Mouse (Mus musculus) neural tube, embryonic 12.5 days (tissue): ENCODE data around the gene Evx2. TPM values are rescaled to one million over a fixed set of nuclear protein-coding genes. Genes with fewer than 3 reads are reported as not detected.
A peak's percentile ranks its signal among the peaks of the same experiment; 100 is the strongest.

ENCODE experiments used
- ATAC-seq: fragments of 200-750 bp; cut with Nextera tagmentation; 2 replicates; pipeline ENCODE4 v1.8.0; 2017; ENCODE audit warnings: low read depth, mild to moderate bottlenecking, moderate TSS enrichment, moderate library complexity; ENCODE audit not compliant: low FRiP score
- H3K27ac ChIP-seq: fragments of 300-500 bp; sonication (generic); 2 replicates; pipeline ENCODE4 v1.5.1; 2016
- H3K27me3 ChIP-seq: fragments of 300-500 bp; sonication (generic); replicated peaks from 2 replicates; pipeline ENCODE4 v1.6.1; 2016; ENCODE audit warnings: mild to moderate bottlenecking
- H3K36me3 ChIP-seq: fragments of 300-500 bp; sonication (generic); 2 replicates; pipeline ENCODE4 v1.6.1; 2016; ENCODE audit warnings: mild to moderate bottlenecking
- H3K4me1 ChIP-seq: fragments of 300-500 bp; sonication (generic); 2 replicates; pipeline ENCODE4 v1.6.1; 2016
- H3K4me2 ChIP-seq: fragments of 300-500 bp; sonication (generic); replicated peaks from 2 replicates; pipeline ENCODE4 v1.6.1; 2016; ENCODE audit warnings: mild to moderate bottlenecking
- H3K4me3 ChIP-seq: fragments of 300-500 bp; sonication (generic); 2 replicates; pipeline ENCODE4 v1.5.1; 2016
- H3K9ac ChIP-seq: fragments of 300-500 bp; sonication (generic); 2 replicates; pipeline ENCODE4 v1.6.1; 2016; ENCODE audit warnings: mild to moderate bottlenecking
- H3K9me3 ChIP-seq: fragments of 300-500 bp; sonication (generic); 2 replicates; pipeline ENCODE4 v1.6.1; 2016; ENCODE audit warnings: mild to moderate bottlenecking
- WGBS: fragments of 180-500 bp; shearing (Covaris S2); methylation state at CpG from one replicate; pipeline ENCODE4 v1.1.7; 2016; 5-methylcytosine and 5-hydroxymethylcytosine counted together
- polyA plus RNA-seq: library from polyadenylated mRNA; unstranded; fragments of >200 nt; fragmentation: Nextera tagmentation; extraction: Ambion mirVana; gene quantifications from 2 replicates; pipeline ENCODE4 v1.2.1, GENCODE M21; 2016

Evx2 gene
- polyA plus RNA-seq, 1 experiment from 2014 or later, result 1.1 TPM

DNA sequence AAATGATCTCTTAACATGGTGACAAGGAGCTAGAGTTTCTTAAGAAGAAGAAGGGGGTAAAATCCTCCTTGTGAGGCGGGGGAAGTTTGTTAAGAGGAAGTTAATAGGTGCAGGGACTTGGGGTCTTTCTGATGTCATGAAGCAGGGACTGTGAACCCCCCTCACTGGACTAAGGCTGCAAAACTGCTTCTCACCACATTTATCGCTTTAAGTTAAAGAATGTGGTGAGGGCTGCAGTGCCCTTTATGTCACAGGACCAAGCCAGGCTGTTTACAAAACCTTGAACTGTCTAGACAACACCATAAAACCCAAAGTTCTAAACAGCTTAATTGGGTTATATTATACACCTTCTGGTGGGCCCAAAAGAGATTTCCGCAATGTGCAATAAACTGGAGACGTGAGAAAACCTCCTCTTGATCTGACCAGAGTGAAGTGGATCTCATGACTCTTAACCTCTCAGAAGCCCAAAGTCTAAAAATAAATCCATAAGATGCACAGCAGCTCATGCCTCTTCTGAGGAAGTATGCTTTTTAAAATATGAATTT, 25.8 kb upstream of the Evx2 start:
- Histone ChIP-seq H3K36me3 (no peaks in the 10 kb centered on the region), H3K27me3 (peaks cover 86% of the 10 kb centered on the region), H3K9me3 (no peaks in the 10 kb centered on the region), H3K4me3 (peak overlapping the region; percentile 5), H3K27ac (no peak overlapping the region), H3K4me2 (peak overlapping the region; percentile 53), H3K9ac (no peak overlapping the region), H3K4me1 (peaks cover 12% of the 10 kb centered on the region)
- ATAC-seq, result no peak
- WGBS, result 9% methylated on average over 4 of the region's 4 CpGs

DNA sequence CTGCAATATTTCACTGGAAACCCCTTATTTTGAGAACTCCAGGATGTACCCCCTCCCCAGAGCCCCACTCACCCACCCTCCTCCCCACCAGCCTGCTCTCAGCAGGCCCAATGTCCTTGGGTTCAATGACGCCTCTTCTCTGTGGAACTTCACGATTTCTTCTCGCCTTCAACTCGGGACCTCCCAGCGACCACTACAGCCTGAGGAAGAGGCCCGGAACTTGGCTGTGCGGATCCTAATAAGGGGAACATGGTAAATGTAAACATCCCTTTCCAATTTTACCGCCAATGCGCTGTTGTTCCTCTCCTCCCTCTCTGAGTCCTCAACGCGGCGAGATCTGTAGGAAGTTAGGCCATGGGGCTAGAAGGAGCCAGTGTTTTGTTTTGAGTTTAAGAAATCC, 24.7 kb upstream of the Evx2 start:
- peak overlapping the region; percentile 50 for H3K4me3 ChIP-seq
- H3K27ac ChIP-seq, result no peak overlapping the region
- H3K4me1 ChIP-seq, result peaks cover 12% of the 10 kb centered on the region
- H3K4me2 ChIP-seq, result peak overlapping the region; percentile 53
- no peaks in the 10 kb centered on the region for H3K36me3 ChIP-seq
- no peak for ATAC-seq
- peaks cover 88% of the 10 kb centered on the region for H3K27me3 ChIP-seq
- H3K9ac ChIP-seq, result peak overlapping the region; percentile 88
- WGBS, result under 1% methylated on average over 12 of the region's 12 CpGs
- H3K9me3 ChIP-seq, result no peaks in the 10 kb centered on the region

DNA sequence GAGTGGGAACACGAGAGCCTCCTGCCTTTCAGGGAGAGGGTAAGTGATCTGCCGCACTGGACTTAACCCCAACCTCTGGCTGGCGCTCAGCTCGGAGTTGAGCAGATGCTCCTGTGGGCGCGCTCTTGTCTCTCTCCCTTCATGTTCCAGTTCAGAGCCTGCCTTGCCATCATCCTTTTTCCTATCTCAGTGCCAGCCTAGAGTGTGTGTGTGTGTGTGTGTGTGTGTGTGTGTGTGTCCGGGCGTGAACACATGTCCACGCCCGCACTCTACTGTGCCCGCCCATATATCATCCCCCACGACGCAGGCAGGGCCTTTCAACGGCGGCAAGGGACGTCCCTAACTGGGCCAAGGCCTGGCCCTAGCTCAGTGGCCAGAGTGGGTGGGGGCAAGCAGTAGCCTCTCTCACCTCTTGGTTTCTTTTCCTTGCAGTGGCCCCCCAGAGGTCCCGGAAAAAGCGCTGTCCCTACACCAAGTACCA, 24.2 kb upstream of the Evx2 start:
- Histone ChIP-seq H3K36me3 (no peaks in the 10 kb centered on the region), H3K27ac (no peak overlapping the region), H3K9ac (peak overlapping the region; percentile 88), H3K4me1 (peaks cover 12% of the 10 kb centered on the region), H3K9me3 (no peaks in the 10 kb centered on the region), H3K4me3 (peak overlapping the region; percentile 50), H3K27me3 (peaks cover 90% of the 10 kb centered on the region), H3K4me2 (peak overlapping the region; percentile 53)
- ATAC-seq, result no peak
- WGBS, result 0% methylated on average over 17 of the region's 18 CpGs

DNA sequence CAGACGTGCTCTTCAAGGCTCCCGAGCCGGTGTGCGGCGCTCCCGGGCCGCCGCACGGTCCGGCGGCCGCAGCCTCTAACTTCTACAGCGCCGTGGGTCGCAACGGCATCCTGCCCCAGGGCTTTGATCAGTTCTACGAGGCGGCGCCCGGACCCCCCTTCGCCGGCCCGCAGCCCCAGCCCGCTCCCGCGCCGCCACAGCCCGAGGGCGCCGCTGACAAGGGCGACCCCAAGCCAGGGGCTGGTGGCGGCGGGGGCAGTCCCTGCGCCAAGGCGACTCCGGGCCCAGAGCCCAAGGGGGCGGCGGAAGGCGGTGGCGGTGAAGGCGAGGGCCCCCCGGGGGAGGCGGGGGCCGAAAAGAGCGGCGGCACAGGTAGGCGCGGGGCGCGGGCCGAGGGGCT, 23.4 kb upstream of the Evx2 start:
- Histone ChIP-seq H3K9ac (peak overlapping the region; percentile 88), H3K4me3 (peak overlapping the region; percentile 50), H3K27me3 (peaks cover 92% of the 10 kb centered on the region), H3K4me1 (peaks cover 12% of the 10 kb centered on the region), H3K4me2 (peak overlapping the region; percentile 53), H3K36me3 (no peaks in the 10 kb centered on the region), H3K9me3 (no peaks in the 10 kb centered on the region), H3K27ac (peak overlapping the region; percentile 82; the same call in 1 of the 2 replicates)
- no peak for ATAC-seq
- under 1% methylated on average over 51 of the region's 51 CpGs for WGBS

DNA sequence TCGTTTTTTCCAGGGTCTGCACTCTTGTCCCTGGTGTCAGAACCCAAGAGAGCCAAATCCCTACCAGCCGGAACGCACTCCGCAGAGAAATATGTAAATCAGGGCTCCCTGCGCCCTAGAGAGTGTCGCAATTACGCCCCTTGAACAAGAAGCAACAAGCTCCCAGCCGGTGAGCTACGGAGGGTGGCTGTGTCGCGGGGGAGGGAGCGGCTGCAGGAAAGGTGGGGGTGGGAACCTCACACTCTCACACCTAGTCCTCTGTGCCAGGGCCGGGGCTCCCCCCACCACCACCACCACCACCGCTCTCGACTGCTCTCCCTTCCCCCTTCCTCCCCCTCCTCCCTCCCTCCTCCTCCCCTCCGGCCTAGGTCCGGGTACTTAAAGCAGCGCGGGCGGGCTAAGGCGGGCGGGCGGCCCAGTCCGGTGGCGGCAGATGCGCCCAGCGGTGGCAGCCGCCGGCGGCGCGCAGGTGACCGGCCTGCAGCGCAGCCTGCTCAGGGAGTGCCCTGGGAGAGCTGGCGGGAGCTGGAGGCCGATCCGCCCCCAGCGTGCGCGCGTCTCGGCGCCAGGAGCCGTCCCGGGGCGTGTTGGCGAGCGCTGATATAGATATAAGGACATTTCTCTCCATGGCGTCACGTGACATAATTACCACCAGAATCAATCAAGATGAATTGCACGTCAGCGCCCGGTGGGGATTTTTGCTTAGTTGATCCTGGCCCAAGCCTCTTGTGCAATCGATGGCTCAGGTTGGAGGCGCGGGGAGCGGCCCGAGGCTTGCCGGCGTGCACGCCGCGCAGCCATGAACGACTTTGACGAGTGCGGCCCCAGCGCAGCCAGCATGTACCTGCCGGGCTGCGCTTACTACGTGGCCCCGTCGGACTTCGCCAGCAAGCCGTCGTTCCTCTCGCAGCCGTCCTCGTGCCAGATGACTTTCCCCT, 22.5 kb upstream of the Evx2 start:
- Histone ChIP-seq H3K9me3 (no peaks in the 10 kb centered on the region), H3K4me1 (peaks cover 12% of the 10 kb centered on the region), H3K36me3 (no peaks in the 10 kb centered on the region), H3K27ac (peak overlapping the region; percentile 82), H3K4me3 (peak overlapping the region; percentile 50), H3K4me2 (peak overlapping the region; percentile 53), H3K9ac (peak overlapping the region; percentile 88), H3K27me3 (peaks cover 92% of the 10 kb centered on the region)
- ATAC-seq, result peak; percentile 55
- 1% methylated on average over 77 of the region's 78 CpGs for WGBS

DNA sequence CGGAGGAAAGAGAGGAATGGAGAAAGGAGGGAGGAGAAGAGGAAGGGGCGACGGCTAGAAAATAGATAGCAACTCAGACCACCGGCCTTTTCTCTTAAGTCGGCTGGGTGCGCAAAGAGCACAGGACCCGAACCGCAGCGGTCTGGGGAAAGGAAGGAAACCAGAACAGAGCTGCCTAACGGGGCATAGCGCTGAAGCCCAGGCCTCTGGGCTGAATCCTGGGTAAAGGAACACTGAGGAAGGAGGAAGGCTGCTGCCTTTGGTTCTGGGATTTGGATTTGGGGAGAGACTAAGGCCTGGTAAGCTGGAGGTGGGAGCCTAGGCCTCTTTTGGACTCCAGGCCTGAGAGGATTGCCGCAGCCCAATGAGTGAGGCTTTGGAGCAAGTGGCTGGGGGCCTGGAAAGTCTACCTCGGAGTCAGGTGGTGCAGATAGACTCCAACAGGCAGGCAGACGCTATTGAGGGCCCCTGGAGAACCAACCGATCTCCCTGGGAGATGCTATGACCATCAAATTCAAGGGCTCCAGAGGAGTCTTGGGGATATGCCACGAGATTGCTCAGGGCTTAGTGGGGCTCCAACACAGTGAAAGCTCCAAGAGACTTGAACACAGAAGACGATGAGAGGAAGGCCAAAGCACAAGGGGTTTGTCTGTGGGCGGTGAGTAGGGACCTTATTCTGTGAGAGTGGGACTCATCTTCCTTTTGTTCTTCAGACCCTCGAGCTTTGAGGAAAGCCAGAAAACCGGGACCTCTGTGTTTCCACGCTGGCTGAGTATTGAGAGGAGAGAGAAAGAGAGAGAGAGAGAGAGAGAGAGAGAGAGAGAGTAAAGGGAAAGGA, 21.4 kb upstream of the Evx2 start:
- no peaks in the 10 kb centered on the region for H3K9me3 ChIP-seq
- H3K27ac ChIP-seq, result peak overlapping the region; percentile 53; the same call in 1 of the 2 replicates
- under 1% methylated on average over 21 of the region's 21 CpGs for WGBS
- H3K4me1 ChIP-seq, result peaks cover 12% of the 10 kb centered on the region
- peak overlapping the region; percentile 53 for H3K9ac ChIP-seq
- no peaks in the 10 kb centered on the region for H3K36me3 ChIP-seq
- no peak for ATAC-seq
- H3K4me3 ChIP-seq, result peak overlapping the region; percentile 50
- H3K27me3 ChIP-seq, result peaks cover 98% of the 10 kb centered on the region
- H3K4me2 ChIP-seq, result peak overlapping the region; percentile 53

DNA sequence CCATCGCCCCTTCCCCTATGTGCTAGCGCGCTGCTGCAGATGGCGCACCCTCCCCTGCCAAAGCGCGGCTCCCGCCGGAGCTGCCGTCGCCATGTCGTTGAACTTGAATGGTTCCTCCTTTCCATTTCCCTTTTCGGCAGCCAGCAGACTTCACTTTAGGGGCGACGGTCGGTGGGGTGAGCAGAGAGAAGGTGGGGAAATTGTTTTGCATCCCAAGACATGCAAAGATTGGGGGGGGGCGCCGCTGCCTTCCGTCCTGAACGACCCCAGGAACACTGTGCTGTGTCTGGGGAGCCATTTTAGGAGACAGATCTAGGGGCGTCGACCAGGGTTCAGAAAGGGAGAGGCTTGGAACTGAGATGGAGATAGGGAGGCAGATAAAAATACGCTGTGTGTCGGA, 20.6 kb upstream of the Evx2 start:
- Histone ChIP-seq H3K9me3 (no peaks in the 10 kb centered on the region), H3K4me2 (peak overlapping the region; percentile 53), H3K27ac (peak overlapping the region; percentile 26), H3K36me3 (no peaks in the 10 kb centered on the region), H3K4me3 (peak overlapping the region; percentile 50), H3K4me1 (peaks cover 18% of the 10 kb centered on the region), H3K9ac (peak overlapping the region; percentile 53), H3K27me3 (peaks cover 99% of the 10 kb centered on the region)
- ATAC-seq, result no peak
- WGBS, result under 1% methylated on average over 23 of the region's 23 CpGs

DNA sequence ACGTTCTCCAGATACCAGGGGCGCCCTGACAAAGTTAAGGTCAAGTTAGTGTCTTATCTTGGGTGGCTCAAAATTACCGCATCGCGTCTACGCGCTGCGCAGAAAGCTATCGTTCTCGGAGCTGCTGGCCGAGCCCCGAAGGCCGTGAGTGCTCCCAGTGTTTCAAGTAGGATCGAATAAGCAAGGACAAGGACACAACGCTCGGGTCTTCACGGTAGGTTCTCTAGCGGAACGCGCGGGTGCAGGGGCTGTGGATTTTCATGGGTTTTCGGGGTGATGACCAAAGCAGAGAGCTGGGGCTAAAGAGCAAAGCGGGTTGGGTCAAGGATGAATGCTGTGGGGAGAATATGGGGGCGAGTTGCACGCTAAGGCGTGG, 20.2 kb upstream of the Evx2 start:
- WGBS, result 1% methylated on average over 26 of the region's 26 CpGs
- Histone ChIP-seq H3K9ac (peak overlapping the region; percentile 53), H3K9me3 (no peaks in the 10 kb centered on the region), H3K36me3 (no peaks in the 10 kb centered on the region), H3K27ac (peak overlapping the region; percentile 26), H3K27me3 (peaks cover 99% of the 10 kb centered on the region), H3K4me3 (peak overlapping the region; percentile 50), H3K4me2 (peak overlapping the region; percentile 53), H3K4me1 (peaks cover 18% of the 10 kb centered on the region)
- ATAC-seq, result no peak

DNA sequence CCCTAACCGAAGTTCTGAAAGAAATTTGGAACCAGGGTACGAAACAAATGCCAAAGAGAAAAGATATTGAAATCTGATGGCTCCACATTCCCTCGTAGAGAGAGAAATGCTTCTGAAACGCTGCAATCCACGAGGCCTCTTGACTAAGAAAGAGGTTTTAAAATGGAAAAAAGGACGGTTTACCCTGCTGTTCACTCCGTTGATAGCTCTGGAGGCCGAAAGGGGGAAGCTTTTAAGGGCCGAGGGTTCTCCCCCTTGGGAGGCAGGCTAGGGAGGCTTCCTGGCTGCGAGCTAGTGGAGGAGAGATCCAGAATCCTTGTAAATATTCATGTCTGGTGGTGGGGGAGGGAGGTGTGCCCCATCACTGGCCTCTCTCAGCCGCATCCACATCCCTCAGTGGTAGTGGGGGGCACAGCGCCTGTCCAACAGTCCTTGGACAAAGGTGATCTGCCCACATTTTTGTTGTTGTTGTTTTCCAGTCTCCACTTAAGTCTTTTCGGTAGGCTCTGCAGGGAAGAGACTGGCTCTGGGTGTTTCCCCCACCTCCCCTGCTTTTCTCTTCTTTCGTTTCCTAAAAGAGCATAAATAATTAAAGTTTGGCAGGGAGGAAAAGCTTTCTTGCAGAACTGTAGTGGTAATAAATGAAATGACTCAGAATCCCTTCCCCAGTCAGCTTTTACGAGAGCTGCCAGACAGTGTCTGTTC, 19.7 kb upstream of the Evx2 start, which contains the start of gene Hoxd11:
Hoxd11 (plus strand) TSS at position 667 of the 705 bp plus-strand sequence.
- peak within 1 kb of the TSS; percentile 26 for H3K27ac ChIP-seq
- no peaks in the 10 kb centered on the region for H3K36me3 ChIP-seq
- peaks cover 99% of the 10 kb centered on the region for H3K27me3 ChIP-seq
- WGBS, result under 1% methylated on average over 15 of the region's 15 CpGs
- H3K4me3 ChIP-seq, result peak within 1 kb of the TSS; percentile 50
- peaks cover 18% of the 10 kb centered on the region for H3K4me1 ChIP-seq
- peak within 1 kb of the TSS; percentile 53 for H3K9ac ChIP-seq
- peak within 1 kb of the TSS; percentile 53 for H3K4me2 ChIP-seq
- H3K9me3 ChIP-seq, result no peaks in the 10 kb centered on the region
- ATAC-seq, result no peak

DNA sequence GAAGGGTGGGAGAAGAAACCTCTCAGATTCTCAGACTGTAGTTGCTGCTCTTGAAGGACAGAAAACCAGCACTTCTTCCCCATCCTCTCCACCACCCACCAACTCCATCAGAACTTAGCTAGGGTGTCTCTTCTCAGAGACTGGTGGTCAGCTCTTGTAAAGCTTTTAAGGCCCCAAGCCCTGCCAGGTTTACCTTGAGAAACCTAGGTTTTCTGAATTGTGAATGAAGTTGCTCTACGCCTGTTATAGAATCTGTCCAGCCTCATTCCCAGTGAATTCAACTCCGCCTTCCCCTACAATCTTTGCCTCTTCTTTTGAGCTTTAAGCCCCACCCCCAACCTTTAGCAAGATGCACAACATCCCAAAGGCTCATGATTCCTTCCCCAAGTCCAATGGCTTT, 17.7 kb upstream of the Evx2 start:
- no peaks in the 10 kb centered on the region for H3K36me3 ChIP-seq
- peaks cover 19% of the 10 kb centered on the region for H3K4me1 ChIP-seq
- H3K9ac ChIP-seq, result no peak overlapping the region
- H3K27ac ChIP-seq, result no peak overlapping the region
- no peak overlapping the region for H3K4me3 ChIP-seq
- ATAC-seq, result no peak
- H3K4me2 ChIP-seq, result peak overlapping the region; percentile 42
- no peaks in the 10 kb centered on the region for H3K9me3 ChIP-seq
- H3K27me3 ChIP-seq, result peaks cover 99% of the 10 kb centered on the region
- WGBS, result 13% methylated on average over 2 of the region's 2 CpGs

DNA sequence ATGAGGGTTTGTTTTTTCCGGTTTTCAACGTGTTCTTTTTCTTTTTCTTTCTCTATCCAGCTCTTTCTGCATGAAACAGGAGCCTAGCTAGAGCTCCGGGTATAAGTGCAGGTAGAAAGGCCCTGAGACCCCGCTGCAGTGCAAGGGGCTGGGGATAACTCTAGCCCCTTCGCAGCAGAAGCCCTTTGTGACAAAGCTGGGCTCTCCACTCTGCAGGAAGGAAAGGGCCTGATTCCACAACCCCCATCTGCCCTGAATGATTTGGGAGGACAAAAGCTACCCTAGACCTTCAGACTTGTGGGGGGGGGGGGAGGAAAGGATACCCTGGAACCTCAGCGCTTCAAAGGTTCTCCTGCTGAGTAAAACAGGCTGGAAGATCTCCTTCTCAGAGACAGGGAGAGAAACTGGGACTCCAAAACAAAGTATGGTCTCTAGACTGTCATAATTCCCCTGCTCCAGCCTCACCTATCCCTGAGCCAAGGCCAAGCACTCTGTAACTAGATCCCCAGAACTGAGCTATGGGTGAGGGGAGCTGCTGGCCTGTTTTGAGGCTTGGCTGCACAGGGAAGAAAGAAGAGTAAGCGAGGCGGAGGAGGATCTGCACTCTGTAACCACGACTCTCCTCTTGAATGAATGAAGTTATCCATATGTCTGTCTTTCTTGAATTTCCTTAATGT, 17.2 kb upstream of the Evx2 start:
- WGBS, result 3% methylated on average over 9 of the region's 9 CpGs
- H3K9me3 ChIP-seq, result no peaks in the 10 kb centered on the region
- H3K4me3 ChIP-seq, result 0 out of 2 replicates have a peak overlapping the region, but pooled peaks have one; percentile 25
- no peak for ATAC-seq
- peak overlapping the region; percentile 36; the same call in 1 of the 2 replicates for H3K9ac ChIP-seq
- H3K36me3 ChIP-seq, result no peaks in the 10 kb centered on the region
- no peak overlapping the region for H3K27ac ChIP-seq
- H3K4me1 ChIP-seq, result peaks cover 15% of the 10 kb centered on the region
- peak overlapping the region; percentile 42 for H3K4me2 ChIP-seq
- peaks cover 99% of the 10 kb centered on the region for H3K27me3 ChIP-seq
